Mouse (Mus musculus): ENCODE measurements around the gene Coil. TPM values are rescaled to one million over a fixed set of nuclear protein-coding genes. Genes with fewer than 3 reads are reported as not detected.
A peak's percentile ranks its signal among the peaks of the same experiment; 100 is the strongest.

Coil gene
- polyA plus RNA-seq, 1 experiment, result 14.7 TPM

DNA sequence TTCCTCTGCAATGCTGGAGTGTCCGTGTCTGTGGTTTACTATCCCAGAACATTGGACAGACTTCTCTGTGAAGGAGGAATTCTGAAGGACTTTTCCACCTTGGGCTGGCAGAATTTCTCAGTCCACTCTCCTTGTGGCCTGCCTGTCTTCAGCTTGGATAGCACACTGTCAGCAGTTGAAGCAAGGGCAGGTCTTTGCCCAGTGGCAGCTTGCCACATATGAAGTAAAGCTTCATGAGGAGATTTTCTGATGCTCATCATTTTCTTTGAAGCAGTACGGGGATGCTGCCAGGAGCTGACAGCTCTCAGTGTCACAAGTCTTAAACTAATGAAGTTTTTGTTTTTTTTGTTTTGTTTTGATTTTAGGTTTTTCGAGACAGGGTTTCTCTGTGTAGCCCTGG is 11.2 kb upstream of the Coil start:
- no peaks in the 10 kb centered on the region for H3K27me3 ChIP-seq (ENCODE audit: control insufficient read depth, insufficient read depth, low read length)
- no peak overlapping the region for H3K4me3 ChIP-seq (ENCODE audit: control insufficient read depth, insufficient read depth, low read length)
- H3K36me3 ChIP-seq (ENCODE audit: control insufficient read depth, insufficient read depth, low read length), result no peaks in the 10 kb centered on the region
- H3K27ac ChIP-seq (ENCODE audit: control insufficient read depth, insufficient read depth, low read length), result no peak overlapping the region
- DNase-seq, result no peak
- 81% methylated on average over 3 of the region's 3 CpGs for WGBS
- no peak for TF ChIP-seq CTCF (IDR thresholded peaks at IDR 0.05; ENCODE audit: borderline replicate concordance, control insufficient read depth, extremely low read depth, insufficient read depth, low read length, poor library complexity)
- TF ChIP-seq POLR2A (IDR thresholded peaks at IDR 0.05; ENCODE audit: control insufficient read depth, extremely low read depth, insufficient read depth, low read length, poor library complexity), result no peak
- H3K4me1 ChIP-seq (replicated peaks; ENCODE audit: control insufficient read depth, insufficient read depth, low read length), result no peaks in the 10 kb centered on the region

GRCm38 (mm10) chr11:88966881-88967361 is 3.1 kb upstream of the Coil start, which contains the start of gene Elobl:
Elobl (minus strand) TSS chr11:88966931.
- H3K27ac ChIP-seq (ENCODE audit: control insufficient read depth, insufficient read depth, low read length), result no peak within 1 kb of the TSS
- no peaks in the 10 kb centered on the region for H3K36me3 ChIP-seq (ENCODE audit: control insufficient read depth, insufficient read depth, low read length)
- WGBS, result 80% methylated on average over 3 of the region's 3 CpGs
- no peaks in the 10 kb centered on the region for H3K4me1 ChIP-seq (replicated peaks; ENCODE audit: control insufficient read depth, insufficient read depth, low read length)
- no peak for TF ChIP-seq CTCF (IDR thresholded peaks at IDR 0.05; ENCODE audit: borderline replicate concordance, control insufficient read depth, extremely low read depth, insufficient read depth, low read length, poor library complexity)
- TF ChIP-seq POLR2A (IDR thresholded peaks at IDR 0.05; ENCODE audit: control insufficient read depth, extremely low read depth, insufficient read depth, low read length, poor library complexity), result no peak
- no peak for DNase-seq
- no peak within 1 kb of the TSS for H3K4me3 ChIP-seq (ENCODE audit: control insufficient read depth, insufficient read depth, low read length)
- H3K27me3 ChIP-seq (ENCODE audit: control insufficient read depth, insufficient read depth, low read length), result 0 out of 2 replicates have a peak, but pooled peaks cover 4% of the 10 kb centered on the region

DNA sequence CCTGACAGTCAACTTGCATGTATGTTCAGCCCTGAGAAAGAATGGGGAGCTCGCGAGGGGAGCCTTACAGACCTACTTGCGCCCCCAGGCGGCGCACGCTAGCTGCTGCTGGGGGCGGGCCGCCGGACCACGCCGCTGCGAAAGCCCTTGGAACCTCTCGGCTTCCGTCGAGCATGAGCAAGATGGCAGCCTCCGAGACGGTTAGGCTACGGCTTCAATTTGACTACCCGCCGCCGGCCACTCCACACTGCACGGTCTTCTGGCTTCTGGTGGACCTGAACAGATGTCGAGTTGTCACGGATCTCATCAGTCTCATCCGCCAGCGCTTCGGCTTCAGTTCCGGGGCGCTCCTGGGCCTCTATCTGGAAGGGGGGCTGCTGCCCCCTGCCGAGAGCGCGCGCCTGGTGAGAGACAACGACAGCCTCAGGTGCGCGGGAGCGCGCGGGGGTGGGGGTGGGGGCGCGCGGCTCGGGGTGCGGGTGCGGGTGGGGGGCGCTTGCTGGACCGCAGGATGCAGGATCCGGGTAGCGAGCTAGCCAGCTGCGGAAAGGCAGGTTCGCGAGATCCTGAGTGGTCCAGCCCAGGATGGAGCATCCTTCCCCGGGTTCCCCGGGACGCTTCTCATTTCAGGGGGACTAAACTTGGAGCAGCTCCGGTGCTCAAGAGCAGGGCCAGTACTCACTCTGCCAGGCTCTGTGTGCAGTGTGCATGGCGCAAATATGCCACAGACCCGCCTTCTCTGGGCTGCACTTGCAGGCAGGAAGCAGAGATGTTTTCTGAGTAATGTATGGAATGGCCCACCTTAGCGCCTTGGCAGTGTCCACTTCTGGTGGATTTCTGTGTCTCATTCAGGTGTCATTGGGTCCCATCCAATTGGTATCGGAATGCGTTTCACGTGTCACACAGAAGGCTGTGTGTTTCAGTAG is 4.0 kb downstream of the Coil start:
- peak; percentile 95 for TF ChIP-seq CTCF (IDR thresholded peaks at IDR 0.05; ENCODE audit: borderline replicate concordance, control insufficient read depth, extremely low read depth, insufficient read depth, low read length, poor library complexity)
- no peak for TF ChIP-seq POLR2A (IDR thresholded peaks at IDR 0.05; ENCODE audit: control insufficient read depth, extremely low read depth, insufficient read depth, low read length, poor library complexity)
- Histone ChIP-seq H3K27me3 (ENCODE audit: control insufficient read depth, insufficient read depth, low read length) (0 out of 2 replicates have a peak, but pooled peaks cover 4% of the 10 kb centered on the region), H3K4me1 (replicated peaks; ENCODE audit: control insufficient read depth, insufficient read depth, low read length) (peaks cover 8% of the 10 kb centered on the region), H3K36me3 (ENCODE audit: control insufficient read depth, insufficient read depth, low read length) (no peaks in the 10 kb centered on the region), H3K27ac (ENCODE audit: control insufficient read depth, insufficient read depth, low read length) (peak overlapping the region; percentile 51; the same call in 1 of the 2 replicates), H3K4me3 (ENCODE audit: control insufficient read depth, insufficient read depth, low read length) (peak overlapping the region; percentile 87)
- 3% methylated on average over 61 of the region's 62 CpGs for WGBS
- DNase-seq, result peak; percentile 95

GRCm38 (mm10) chr11:88976320-88976719 is 6.3 kb downstream of the Coil start:
- Histone ChIP-seq H3K36me3 (ENCODE audit: control insufficient read depth, insufficient read depth, low read length) (no peaks in the 10 kb centered on the region), H3K27me3 (ENCODE audit: control insufficient read depth, insufficient read depth, low read length) (no peaks in the 10 kb centered on the region), H3K27ac (ENCODE audit: control insufficient read depth, insufficient read depth, low read length) (no peak overlapping the region), H3K4me3 (ENCODE audit: control insufficient read depth, insufficient read depth, low read length) (no peak overlapping the region), H3K4me1 (replicated peaks; ENCODE audit: control insufficient read depth, insufficient read depth, low read length) (peaks cover 8% of the 10 kb centered on the region)
- DNase-seq, result peak; percentile 26
- no peak for TF ChIP-seq CTCF (IDR thresholded peaks at IDR 0.05; ENCODE audit: borderline replicate concordance, control insufficient read depth, extremely low read depth, insufficient read depth, low read length, poor library complexity)
- no peak for TF ChIP-seq POLR2A (IDR thresholded peaks at IDR 0.05; ENCODE audit: control insufficient read depth, extremely low read depth, insufficient read depth, low read length, poor library complexity)
- WGBS, result 99% methylated on average over 2 of the region's 2 CpGs

DNA sequence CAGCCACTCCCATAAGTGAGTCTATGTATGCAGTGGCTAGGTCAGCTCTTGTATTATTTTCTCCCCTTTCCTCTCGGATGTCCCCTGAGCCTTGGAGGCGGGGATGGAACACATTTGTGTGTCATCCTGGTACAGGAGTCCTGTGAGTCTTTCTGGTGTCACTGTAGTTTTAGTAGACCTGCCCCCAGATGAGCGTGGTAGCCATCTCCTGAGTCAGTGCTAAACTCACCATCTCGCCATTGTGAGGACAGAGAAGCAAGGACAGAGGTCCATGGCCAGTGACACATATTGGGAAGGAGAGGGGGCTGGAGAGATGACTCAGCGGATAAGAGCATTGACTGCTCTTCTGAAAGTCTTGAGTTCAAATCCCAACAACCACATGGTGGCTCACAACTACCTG is 7.1 kb downstream of the Coil start:
- 93% methylated on average over 5 of the region's 5 CpGs for WGBS
- H3K27ac ChIP-seq (ENCODE audit: control insufficient read depth, insufficient read depth, low read length), result no peak overlapping the region

GRCm38 (mm10) chr11:88981337-88981736 is 11.3 kb downstream of the Coil start:
- no peak for TF ChIP-seq POLR2A (IDR thresholded peaks at IDR 0.05; ENCODE audit: control insufficient read depth, extremely low read depth, insufficient read depth, low read length, poor library complexity)
- DNase-seq, result no peak
- peaks cover 18% of the 10 kb centered on the region for H3K36me3 ChIP-seq (ENCODE audit: control insufficient read depth, insufficient read depth, low read length)
- H3K4me1 ChIP-seq (replicated peaks; ENCODE audit: control insufficient read depth, insufficient read depth, low read length), result no peaks in the 10 kb centered on the region
- no peak overlapping the region for H3K4me3 ChIP-seq (ENCODE audit: control insufficient read depth, insufficient read depth, low read length)
- no peaks in the 10 kb centered on the region for H3K27me3 ChIP-seq (ENCODE audit: control insufficient read depth, insufficient read depth, low read length)
- no peak overlapping the region for H3K27ac ChIP-seq (ENCODE audit: control insufficient read depth, insufficient read depth, low read length)
- 73% methylated on average over 8 of the region's 8 CpGs for WGBS

More for the DNA sequence above, 7.1 kb downstream of the Coil start:
- no peak for DNase-seq
- TF ChIP-seq POLR2A (IDR thresholded peaks at IDR 0.05; ENCODE audit: control insufficient read depth, extremely low read depth, insufficient read depth, low read length, poor library complexity) (no peak), CTCF (IDR thresholded peaks at IDR 0.05; ENCODE audit: borderline replicate concordance, control insufficient read depth, extremely low read depth, insufficient read depth, low read length, poor library complexity) (no peak)
- H3K4me3 ChIP-seq (ENCODE audit: control insufficient read depth, insufficient read depth, low read length), result no peak overlapping the region
- H3K36me3 ChIP-seq (ENCODE audit: control insufficient read depth, insufficient read depth, low read length), result peaks cover 7% of the 10 kb centered on the region; the same call in 1 of the 2 replicates
- H3K27me3 ChIP-seq (ENCODE audit: control insufficient read depth, insufficient read depth, low read length), result no peaks in the 10 kb centered on the region
- H3K4me1 ChIP-seq (replicated peaks; ENCODE audit: control insufficient read depth, insufficient read depth, low read length), result peaks cover 8% of the 10 kb centered on the region

Measured in thymus, adult 2 months (tissue).